Mouse (Mus musculus): ENCODE measurements around the gene 1700001J03Rik. TPM values are rescaled to one million over a fixed set of nuclear protein-coding genes. Genes with fewer than 3 reads are reported as not detected.

1700001J03Rik gene
- polyA plus RNA-seq, 1 experiment from 2014 or later = not detected

GRCm38 (mm10) chr5:146205537-146205936, 20.4 kb upstream of the 1700001J03Rik start:
- Histone ChIP-seq H3K27me3 (ENCODE audit: insufficient read depth, low read length) (no peaks in the 10 kb centered on the region), H3K4me3 (ENCODE audit: low read depth, low read length) (no peak overlapping the region), H3K9me3 (ENCODE audit: low read depth, low read length) (0 out of 2 replicates have a peak, but pooled peaks cover 2% of the 10 kb centered on the region), H3K4me2 (no peak overlapping the region), H3K9ac (no peak overlapping the region), H3K4me1 (ENCODE audit: insufficient read depth) (no peaks in the 10 kb centered on the region), H3K27ac (ENCODE audit: low read depth) (no peak overlapping the region), H3K36me3 (ENCODE audit: insufficient read depth) (peaks cover 66% of the 10 kb centered on the region)
- no peak for TF ChIP-seq CTCF (IDR thresholded peaks at IDR 0.05; ENCODE audit: low read depth)
- DNase-seq (no peak), ATAC-seq (ENCODE audit: insufficient read depth) (no peak)
- WGBS = 84% methylated on average over 5 of the region's 5 CpGs

- TF ChIP-seq CTCF (IDR thresholded peaks at IDR 0.05; ENCODE audit: low read depth) = no peak
- Histone ChIP-seq H3K27me3 (ENCODE audit: insufficient read depth, low read length) (no peaks in the 10 kb centered on the region), H3K4me3 (ENCODE audit: low read depth, low read length) (no peak overlapping the region), H3K9ac (no peak overlapping the region), H3K4me2 (no peak overlapping the region), H3K9me3 (ENCODE audit: low read depth, low read length) (0 out of 2 replicates have a peak, but pooled peaks cover 3% of the 10 kb centered on the region), H3K4me1 (ENCODE audit: insufficient read depth) (no peaks in the 10 kb centered on the region), H3K36me3 (ENCODE audit: insufficient read depth) (peaks cover 54% of the 10 kb centered on the region), H3K27ac (ENCODE audit: low read depth) (no peak overlapping the region)
- 79% methylated on average over 2 of the region's 2 CpGs for WGBS
- no peak for DNase-seq
- no peak for ATAC-seq (ENCODE audit: insufficient read depth)
These were observed 18.8 kb upstream of the 1700001J03Rik start for GRCm38 (mm10) chr5:146203921-146204320.

DNA sequence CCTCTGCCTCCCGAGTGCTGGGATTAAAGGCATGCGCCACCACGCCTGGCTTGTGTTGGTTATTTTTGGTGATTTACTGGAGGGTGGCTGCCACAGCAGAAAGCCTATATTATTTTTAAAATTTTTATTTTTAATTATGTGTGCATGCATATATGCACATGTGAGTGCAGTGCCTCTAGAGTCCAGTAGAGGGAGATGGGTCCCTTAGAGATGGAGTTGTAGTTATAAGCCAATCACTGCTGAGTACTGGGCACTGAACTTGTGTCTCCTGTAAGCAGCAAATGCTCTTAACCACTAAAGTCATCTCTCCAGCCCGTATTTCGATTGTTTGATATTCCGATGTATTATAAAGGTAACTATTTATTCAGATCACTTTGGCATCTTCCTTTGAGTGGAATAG, 15.5 kb upstream of the 1700001J03Rik start:
- Histone ChIP-seq H3K9ac (no peak overlapping the region), H3K4me1 (ENCODE audit: insufficient read depth) (no peaks in the 10 kb centered on the region), H3K9me3 (ENCODE audit: low read depth, low read length) (0 out of 2 replicates have a peak, but pooled peaks cover 3% of the 10 kb centered on the region), H3K27ac (ENCODE audit: low read depth) (no peak overlapping the region), H3K27me3 (ENCODE audit: insufficient read depth, low read length) (no peaks in the 10 kb centered on the region), H3K36me3 (ENCODE audit: insufficient read depth) (peaks cover 22% of the 10 kb centered on the region), H3K4me3 (ENCODE audit: low read depth, low read length) (no peak overlapping the region), H3K4me2 (no peak overlapping the region)
- DNase-seq = peak; percentile 3
- TF ChIP-seq CTCF (IDR thresholded peaks at IDR 0.05; ENCODE audit: low read depth) = peak; percentile 26
- ATAC-seq (ENCODE audit: insufficient read depth) = no peak
- WGBS = 93% methylated on average over 6 of the region's 6 CpGs

GRCm38 (mm10) chr5:146199540-146199939, 14.4 kb upstream of the 1700001J03Rik start:
- ATAC-seq (ENCODE audit: insufficient read depth) (no peak), DNase-seq (no peak)
- TF ChIP-seq CTCF (IDR thresholded peaks at IDR 0.05; ENCODE audit: low read depth) = no peak
- H3K27ac ChIP-seq (ENCODE audit: low read depth) = no peak overlapping the region
- no peaks in the 10 kb centered on the region for H3K27me3 ChIP-seq (ENCODE audit: insufficient read depth, low read length)
- H3K9ac ChIP-seq = no peak overlapping the region
- H3K36me3 ChIP-seq (ENCODE audit: insufficient read depth) = peaks cover 13% of the 10 kb centered on the region
- WGBS = 80% methylated on average over 2 of the region's 2 CpGs
- H3K9me3 ChIP-seq (ENCODE audit: low read depth, low read length) = 0 out of 2 replicates have a peak, but pooled peaks cover 3% of the 10 kb centered on the region
- no peak overlapping the region for H3K4me2 ChIP-seq
- H3K4me1 ChIP-seq (ENCODE audit: insufficient read depth) = no peaks in the 10 kb centered on the region
- no peak overlapping the region for H3K4me3 ChIP-seq (ENCODE audit: low read depth, low read length)

GRCm38 (mm10) chr5:146199073-146199472, 14.0 kb upstream of the 1700001J03Rik start:
- Histone ChIP-seq H3K4me1 (ENCODE audit: insufficient read depth) (no peaks in the 10 kb centered on the region), H3K4me2 (no peak overlapping the region), H3K9me3 (ENCODE audit: low read depth, low read length) (0 out of 2 replicates have a peak, but pooled peaks cover 3% of the 10 kb centered on the region), H3K9ac (no peak overlapping the region), H3K36me3 (ENCODE audit: insufficient read depth) (peaks cover 9% of the 10 kb centered on the region), H3K4me3 (ENCODE audit: low read depth, low read length) (no peak overlapping the region), H3K27me3 (ENCODE audit: insufficient read depth, low read length) (no peaks in the 10 kb centered on the region), H3K27ac (ENCODE audit: low read depth) (no peak overlapping the region)
- TF ChIP-seq CTCF (IDR thresholded peaks at IDR 0.05; ENCODE audit: low read depth) = no peak
- DNase-seq (no peak), ATAC-seq (ENCODE audit: insufficient read depth) (no peak)

DNA sequence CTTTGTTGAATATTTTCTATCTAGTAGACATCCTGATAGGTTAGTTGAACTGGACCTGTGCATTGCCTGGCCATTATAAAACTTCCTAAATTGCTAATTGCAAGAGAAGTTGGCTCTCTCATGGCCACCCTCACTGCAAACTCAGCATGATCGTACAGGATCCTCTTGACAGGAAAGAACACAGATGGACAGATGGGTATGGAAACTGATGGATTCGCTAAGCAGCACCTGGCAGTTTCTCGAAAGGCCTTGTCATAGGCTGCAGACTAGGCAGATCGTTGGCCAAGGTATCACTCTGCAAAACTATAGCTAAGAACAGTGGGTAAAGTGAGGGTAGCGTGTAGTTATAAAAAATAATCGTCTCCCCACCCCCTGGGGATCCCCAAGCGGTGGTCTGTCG, 8.3 kb upstream of the 1700001J03Rik start:
- 78% methylated on average over 8 of the region's 8 CpGs for WGBS

GRCm38 (mm10) chr5:146190501-146191269, 5.6 kb upstream of the 1700001J03Rik start:
- Histone ChIP-seq H3K4me1 (ENCODE audit: insufficient read depth) (no peaks in the 10 kb centered on the region), H3K9ac (no peak overlapping the region), H3K27ac (ENCODE audit: low read depth) (no peak overlapping the region), H3K4me3 (ENCODE audit: low read depth, low read length) (no peak overlapping the region), H3K27me3 (ENCODE audit: insufficient read depth, low read length) (no peaks in the 10 kb centered on the region), H3K36me3 (ENCODE audit: insufficient read depth) (no peaks in the 10 kb centered on the region), H3K9me3 (ENCODE audit: low read depth, low read length) (no peaks in the 10 kb centered on the region), H3K4me2 (no peak overlapping the region)
- no peak for TF ChIP-seq CTCF (IDR thresholded peaks at IDR 0.05; ENCODE audit: low read depth)
- DNase-seq = no peak
- WGBS = 48% methylated on average over 3 of the region's 3 CpGs
- ATAC-seq (ENCODE audit: insufficient read depth) = no peak

More for the DNA sequence above, 8.3 kb upstream of the 1700001J03Rik start:
- H3K9me3 ChIP-seq (ENCODE audit: low read depth, low read length) = no peaks in the 10 kb centered on the region
- H3K27ac ChIP-seq (ENCODE audit: low read depth) = no peak overlapping the region
- H3K9ac ChIP-seq = no peak overlapping the region
- TF ChIP-seq CTCF (IDR thresholded peaks at IDR 0.05; ENCODE audit: low read depth) = no peak
- no peaks in the 10 kb centered on the region for H3K27me3 ChIP-seq (ENCODE audit: insufficient read depth, low read length)
- no peak overlapping the region for H3K4me3 ChIP-seq (ENCODE audit: low read depth, low read length)
- no peak for ATAC-seq (ENCODE audit: insufficient read depth)
- no peaks in the 10 kb centered on the region for H3K36me3 ChIP-seq (ENCODE audit: insufficient read depth)
- H3K4me2 ChIP-seq = no peak overlapping the region
- DNase-seq = no peak
- H3K4me1 ChIP-seq (ENCODE audit: insufficient read depth) = no peaks in the 10 kb centered on the region

Data from lung, embryonic 14.5 days (tissue).